Mouse (Mus musculus) MEL (cell line): ENCODE results near the gene Bri3bp.

Experiments used
- BHLHE40 ChIP-seq: IDR thresholded peaks from 2 replicates; pipeline ENCODE4 v1.6.1; 2012; ENCODE audit warnings: low read depth, mild to moderate bottlenecking, inconsistent platforms, low read length, improper control_type of control experiment, borderline replicate concordance
- CTCF ChIP-seq, 3 experiments: IDR thresholded peaks in 2 of 3; conservative IDR thresholded peaks in 1 of 3; 2 replicates each; pipeline ENCODE4 v1.5.1; 2011 to 2012; ENCODE audit warnings: low read length in 3 of 3, low read depth in 2 of 3, mild to moderate bottlenecking in 2 of 3, improper control_type of control experiment in 1 of 3, inconsistent platforms in 1 of 3, mixed read lengths in 1 of 3, moderate library complexity in 1 of 3; ENCODE audit not compliant: control insufficient read depth in 1 of 3, insufficient read depth in 1 of 3, poor library complexity in 1 of 3, severe bottlenecking in 1 of 3
- JUND ChIP-seq: IDR thresholded peaks from 2 replicates; pipeline ENCODE4 v1.6.1; 2011; ENCODE audit warnings: low read depth, mild to moderate bottlenecking, improper control_type of control experiment, low read length
- MEF2A ChIP-seq: IDR thresholded peaks from 2 replicates; pipeline ENCODE4 v1.6.1; 2014; ENCODE audit warnings: low read depth, mild to moderate bottlenecking, inconsistent platforms, low read length, improper control_type of control experiment; ENCODE audit not compliant: poor library complexity, insufficient replicate concordance, severe bottlenecking; ENCODE audit errors: extremely low read depth
- POLR2A ChIP-seq, 2 experiments: IDR thresholded peaks; 2 replicates each; pipeline ENCODE4 v1.6.1; 2011 to 2012; ENCODE audit warnings: low read length in 2 of 2, mild to moderate bottlenecking in 2 of 2, control low read depth in 1 of 2, improper control_type of control experiment in 1 of 2, low read depth in 1 of 2, moderate library complexity in 1 of 2; ENCODE audit not compliant: control insufficient read depth in 1 of 2, insufficient read depth in 1 of 2, poor library complexity in 1 of 2
- USF1 ChIP-seq: IDR thresholded peaks from 2 replicates; pipeline ENCODE4 v1.6.1; 2014; ENCODE audit warnings: low read depth, mild to moderate bottlenecking, inconsistent platforms, low read length, improper control_type of control experiment, moderate library complexity
- USF2 ChIP-seq, 2 experiments: IDR thresholded peaks; 2 replicates each; pipeline ENCODE4 v1.6.1; 2011 to 2012; ENCODE audit warnings: improper control_type of control experiment in 2 of 2, low read length in 2 of 2, borderline replicate concordance in 1 of 2, inconsistent platforms in 1 of 2, low read depth in 1 of 2, mild to moderate bottlenecking in 1 of 2; ENCODE audit not compliant: insufficient read depth in 1 of 2

- TF ChIP-seq USF1 (no peak), JUND (no peak), BHLHE40 (no peak), POLR2A (IDR thresholded peaks at IDR 0.05; ENCODE audit: control insufficient read depth in 1 of 2, insufficient read depth in 1 of 2, low read depth in 1 of 2, low read length in 2 of 2, poor library complexity in 1 of 2) (no peak), MEF2A (no peak), USF2 (IDR thresholded peaks at IDR 0.05; ENCODE audit: borderline replicate concordance in 1 of 2, insufficient read depth in 1 of 2, low read depth in 1 of 2, low read length in 2 of 2) (no peak), CTCF (IDR thresholded peaks at IDR 0.05 in 2 of 3, conservative IDR thresholded peaks at IDR 0.05 in 1 of 3; ENCODE audit: control insufficient read depth in 1 of 3, insufficient read depth in 1 of 3, low read depth in 2 of 3, low read length in 3 of 3, poor library complexity in 1 of 3, severe bottlenecking in 1 of 3) (no peak)
These were observed 29.3 kb downstream of the Bri3bp start for GRCm38 (mm10) chr5:125470713-125471112.
